Mouse (Mus musculus) hindbrain, embryonic 10.5 days (tissue): ENCODE measurements around the gene Fam174b. TPM values are rescaled to one million over a fixed set of nuclear protein-coding genes. Genes with fewer than 3 reads are reported as not detected.

Experiments
- DNase-seq: peaks from one replicate; pipeline ENCODE4 v3.0.0-alpha.2; 2017; ENCODE audit warnings: low spot score
- H3K27ac ChIP-seq: fragments of 300-500 bp; sonication (generic); 2 replicates; pipeline ENCODE4 v1.5.1; 2016; ENCODE audit warnings: mild to moderate bottlenecking, moderate library complexity
- H3K27me3 ChIP-seq: fragments of 300-500 bp; sonication (generic); 2 replicates; pipeline ENCODE4 v1.6.1; 2016; ENCODE audit warnings: mild to moderate bottlenecking; ENCODE audit not compliant: poor library complexity, insufficient read depth, severe bottlenecking
- H3K36me3 ChIP-seq: fragments of 300-500 bp; sonication (generic); 2 replicates; pipeline ENCODE4 v1.6.1; 2016; ENCODE audit warnings: mild to moderate bottlenecking, moderate library complexity
- H3K4me1 ChIP-seq: fragments of 300-500 bp; sonication (generic); replicated peaks from 2 replicates; pipeline ENCODE4 v1.6.1; 2016; ENCODE audit warnings: mild to moderate bottlenecking
- H3K4me3 ChIP-seq: fragments of 300-500 bp; sonication (generic); 2 replicates; pipeline ENCODE4 v1.5.1; 2016; ENCODE audit warnings: mild to moderate bottlenecking, moderate library complexity
- H3K9me3 ChIP-seq: fragments of 300-500 bp; sonication (generic); 2 replicates; pipeline ENCODE4 v1.6.1; 2016; ENCODE audit warnings: mild to moderate bottlenecking, moderate library complexity
- WGBS: fragments of 180-500 bp; shearing (Covaris S2); methylation state at CpG from one replicate; pipeline ENCODE4 v1.1.7; 2016; 5-methylcytosine and 5-hydroxymethylcytosine counted together
- polyA plus RNA-seq: library from polyadenylated mRNA; unstranded; fragments of >200 nt; fragmentation: Nextera tagmentation; extraction: Ambion mirVana; gene quantifications from 2 replicates; pipeline ENCODE4 v1.2.1, GENCODE M21; 2016

The Fam174b gene
- polyA plus RNA-seq: 26.1 and 27.4 TPM in 2 replicates

- 1% methylated on average over 94 of the region's 94 CpGs for WGBS
- H3K9me3 ChIP-seq: peaks cover 5% of the 10 kb centered on the region; the same call in 1 of the 2 replicates
- no peaks in the 10 kb centered on the region for H3K36me3 ChIP-seq
- H3K27ac ChIP-seq: peak within 1 kb of the TSS; percentile 83
- H3K4me3 ChIP-seq: peak within 1 kb of the TSS; percentile 65
- peaks cover 49% of the 10 kb centered on the region for H3K27me3 ChIP-seq
- peaks cover 23% of the 10 kb centered on the region for H3K4me1 ChIP-seq
- peak; percentile 74 for DNase-seq
Measured at GRCm38 (mm10) chr7:73740111-73741035, at the start of gene Fam174b. Fam174b (plus strand) TSS chr7:73740302.

- Histone ChIP-seq H3K9me3 (no peaks in the 10 kb centered on the region), H3K27me3 (no peaks in the 10 kb centered on the region), H3K27ac (no peak overlapping the region), H3K4me3 (no peak overlapping the region), H3K36me3 (no peaks in the 10 kb centered on the region), H3K4me1 (no peaks in the 10 kb centered on the region)
- DNase-seq: no peak
- 85% methylated on average over 3 of the region's 3 CpGs for WGBS
Measured at GRCm38 (mm10) chr7:73697092-73697491, 43.0 kb upstream of the Fam174b start.

DNA sequence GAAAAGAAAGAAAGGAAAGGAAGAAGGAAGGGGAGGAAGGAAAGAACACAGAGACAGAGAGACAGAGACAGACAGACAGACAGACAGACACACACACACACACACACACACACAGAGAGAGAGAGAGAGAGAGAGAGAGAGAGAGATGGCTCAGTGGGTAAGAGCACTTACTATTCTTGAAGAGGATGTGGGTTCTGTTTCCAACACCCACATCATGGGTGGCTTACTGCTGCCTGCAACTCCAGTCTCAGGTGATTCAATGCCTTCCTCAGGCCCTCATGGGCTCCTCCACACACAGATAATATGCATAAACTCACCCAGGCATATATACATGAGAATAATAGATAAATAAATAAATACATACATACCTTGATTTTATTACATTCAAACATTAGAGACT lies 35.8 kb upstream of the Fam174b start:
- Histone ChIP-seq H3K9me3 (no peaks in the 10 kb centered on the region), H3K4me3 (no peak overlapping the region), H3K27me3 (no peaks in the 10 kb centered on the region), H3K36me3 (no peaks in the 10 kb centered on the region), H3K27ac (no peak overlapping the region), H3K4me1 (no peaks in the 10 kb centered on the region)
- no peak for DNase-seq

GRCm38 (mm10) chr7:73713506-73713905 lies 26.6 kb upstream of the Fam174b start:
- no peak for DNase-seq
- Histone ChIP-seq H3K27ac (no peak overlapping the region), H3K4me1 (peaks cover 10% of the 10 kb centered on the region), H3K4me3 (no peak overlapping the region), H3K27me3 (no peaks in the 10 kb centered on the region), H3K36me3 (no peaks in the 10 kb centered on the region), H3K9me3 (no peaks in the 10 kb centered on the region)
- WGBS: 93% methylated on average over 8 of the region's 8 CpGs

GRCm38 (mm10) chr7:73715928-73716749 lies 24.0 kb upstream of the Fam174b start:
- Histone ChIP-seq H3K4me1 (peaks cover 10% of the 10 kb centered on the region), H3K9me3 (no peaks in the 10 kb centered on the region), H3K27ac (peak overlapping the region; percentile 56), H3K36me3 (no peaks in the 10 kb centered on the region), H3K27me3 (no peaks in the 10 kb centered on the region), H3K4me3 (no peak overlapping the region)
- peak; percentile 77 for DNase-seq
- WGBS: 51% methylated on average over 15 of the region's 15 CpGs

- WGBS: 64% methylated on average over 3 of the region's 3 CpGs
- Histone ChIP-seq H3K4me1 (peaks cover 10% of the 10 kb centered on the region), H3K9me3 (no peaks in the 10 kb centered on the region), H3K27me3 (no peaks in the 10 kb centered on the region), H3K27ac (peak overlapping the region; percentile 56), H3K4me3 (no peak overlapping the region), H3K36me3 (no peaks in the 10 kb centered on the region)
- no peak for DNase-seq
Measured at GRCm38 (mm10) chr7:73716841-73717240, 23.3 kb upstream of the Fam174b start.

DNA sequence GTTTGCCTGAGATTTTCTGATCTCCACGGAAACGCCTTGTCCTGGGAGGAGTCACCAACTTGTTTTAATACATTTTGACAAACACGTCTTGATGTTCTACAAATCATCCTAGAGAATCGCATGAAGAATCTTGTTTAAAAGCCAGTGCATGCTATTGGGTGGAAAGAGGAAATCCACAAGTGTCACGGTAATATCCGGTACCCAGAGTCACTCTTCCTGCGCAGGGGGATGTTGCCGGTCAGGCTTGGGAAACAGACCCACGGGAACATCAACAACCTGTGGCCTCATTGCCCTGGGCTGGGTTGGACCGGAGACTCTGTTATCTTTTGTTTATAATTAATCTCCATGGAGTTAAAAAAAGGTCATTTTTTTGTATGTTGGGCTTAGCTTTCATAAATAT lies 22.1 kb upstream of the Fam174b start:
- no peaks in the 10 kb centered on the region for H3K9me3 ChIP-seq
- H3K4me3 ChIP-seq: no peak overlapping the region
- 83% methylated on average over 10 of the region's 10 CpGs for WGBS
- H3K36me3 ChIP-seq: no peaks in the 10 kb centered on the region
- H3K4me1 ChIP-seq: peaks cover 10% of the 10 kb centered on the region
- H3K27me3 ChIP-seq: no peaks in the 10 kb centered on the region
- DNase-seq: no peak
- H3K27ac ChIP-seq: no peak overlapping the region

DNA sequence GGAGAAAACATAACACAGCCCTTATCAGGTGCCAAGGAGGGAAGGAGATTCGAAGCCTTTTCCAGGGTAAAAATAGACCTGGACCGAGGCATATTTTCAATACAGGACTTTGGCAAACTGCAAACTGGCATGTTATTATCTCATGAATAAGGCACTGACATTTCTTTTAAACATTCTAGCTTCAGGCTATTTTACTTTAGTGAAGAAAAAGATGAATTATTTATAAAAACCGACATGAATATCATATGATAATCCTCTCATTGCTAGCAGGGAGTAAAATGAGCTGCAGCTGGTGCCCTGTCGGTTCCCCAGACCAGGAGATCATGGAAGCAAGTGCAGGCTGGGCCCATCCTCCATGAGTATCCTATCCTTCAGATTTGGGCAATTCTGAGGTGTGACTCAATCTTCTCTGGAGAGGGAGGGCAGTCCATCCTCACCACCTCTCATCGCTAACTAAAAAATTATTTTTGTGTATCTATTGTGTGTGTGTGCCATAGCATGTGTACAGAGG lies 21.6 kb upstream of the Fam174b start:
- Histone ChIP-seq H3K36me3 (no peaks in the 10 kb centered on the region), H3K27ac (no peak overlapping the region), H3K4me3 (no peak overlapping the region), H3K9me3 (no peaks in the 10 kb centered on the region), H3K4me1 (peaks cover 10% of the 10 kb centered on the region), H3K27me3 (no peaks in the 10 kb centered on the region)
- WGBS: 76% methylated on average over 5 of the region's 5 CpGs
- DNase-seq: no peak

DNA sequence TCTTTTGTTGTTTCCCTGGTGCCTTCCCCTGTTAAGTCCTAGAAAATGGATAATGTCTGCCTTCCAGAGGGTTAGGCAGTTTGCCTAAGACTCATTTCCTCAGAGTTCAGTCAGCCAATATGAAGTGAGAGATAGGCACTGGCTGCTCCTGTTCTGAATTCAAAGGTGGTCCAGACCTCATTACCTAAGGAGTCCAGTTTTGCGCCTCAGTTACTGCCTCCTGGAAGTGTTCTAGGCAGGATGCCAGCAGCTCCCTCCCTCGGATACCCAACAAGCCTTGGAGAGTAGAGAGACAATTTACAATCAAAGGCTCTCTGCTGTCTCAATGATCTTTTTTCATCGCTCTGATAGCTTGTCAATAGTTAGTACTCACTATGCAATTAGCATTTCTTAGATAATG lies 19.1 kb upstream of the Fam174b start:
- Histone ChIP-seq H3K27me3 (no peaks in the 10 kb centered on the region), H3K4me3 (no peak overlapping the region), H3K4me1 (peaks cover 8% of the 10 kb centered on the region), H3K27ac (no peak overlapping the region), H3K36me3 (no peaks in the 10 kb centered on the region), H3K9me3 (no peaks in the 10 kb centered on the region)
- no peak for DNase-seq
- WGBS: 85% methylated on average over 3 of the region's 3 CpGs

GRCm38 (mm10) chr7:73721764-73722163 lies 18.3 kb upstream of the Fam174b start:
- H3K27ac ChIP-seq: no peak overlapping the region
- no peak for DNase-seq
- 87% methylated on average over 3 of the region's 3 CpGs for WGBS

GRCm38 (mm10) chr7:73729913-73730312 lies 10.2 kb upstream of the Fam174b start:
- WGBS: 61% methylated on average over 7 of the region's 7 CpGs
- Histone ChIP-seq H3K27me3 (no peaks in the 10 kb centered on the region), H3K27ac (no peak overlapping the region), H3K36me3 (no peaks in the 10 kb centered on the region), H3K4me3 (no peak overlapping the region), H3K9me3 (peaks cover 10% of the 10 kb centered on the region; the same call in 1 of the 2 replicates), H3K4me1 (0 out of 2 replicates have a peak, but pooled peaks cover 5% of the 10 kb centered on the region)
- DNase-seq: no peak

More at GRCm38 (mm10) chr7:73721764-73722163, 18.3 kb upstream of the Fam174b start:
- Histone ChIP-seq H3K4me1 (0 out of 2 replicates have a peak, but pooled peaks cover under 1% of the 10 kb centered on the region), H3K36me3 (no peaks in the 10 kb centered on the region), H3K27me3 (no peaks in the 10 kb centered on the region), H3K9me3 (no peaks in the 10 kb centered on the region), H3K4me3 (no peak overlapping the region)

GRCm38 (mm10) chr7:73730430-73731022 lies 9.6 kb upstream of the Fam174b start:
- DNase-seq: no peak
- Histone ChIP-seq H3K4me3 (no peak overlapping the region), H3K9me3 (peaks cover 10% of the 10 kb centered on the region; the same call in 1 of the 2 replicates), H3K4me1 (0 out of 2 replicates have a peak, but pooled peaks cover 5% of the 10 kb centered on the region), H3K27ac (no peak overlapping the region), H3K36me3 (no peaks in the 10 kb centered on the region), H3K27me3 (no peaks in the 10 kb centered on the region)
- WGBS: 60% methylated on average over 10 of the region's 10 CpGs
